10 mouse cellular contexts compared by ENCODE assay signal in the genomic region with DNA sequence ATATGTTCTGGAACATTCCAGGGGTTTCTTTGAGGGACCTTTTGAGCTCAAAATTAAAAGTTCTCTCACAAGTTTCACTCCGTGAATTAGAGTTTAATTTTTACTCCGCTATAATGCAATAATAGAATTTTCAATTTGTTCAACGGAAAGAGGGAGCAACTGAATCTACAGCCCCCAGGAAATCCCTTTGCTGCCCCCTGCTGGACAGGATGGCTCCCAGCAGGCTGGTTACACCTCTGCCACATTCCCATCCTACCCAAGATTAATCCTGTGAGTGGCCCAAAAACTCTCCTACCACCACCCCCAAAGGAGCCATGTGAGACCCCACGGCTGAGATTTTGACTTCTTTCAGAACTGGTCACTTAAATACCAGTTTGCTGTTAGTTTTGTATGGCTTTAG.
A peak's percentile ranks its signal among the peaks of the same experiment; 100 is the strongest.
DNase-seq lines count a peak whose midpoint lies in the region; ATAC-seq and TF ChIP-seq lines count a peak whose summit lies in the region.
"Had no signal": no experiment of that assay in that cellular context is flagged by ENCODE, and none has a peak within 500 bp of the region (broad histone marks: within the 10 kb centered on the region; RNA-seq: fewer than 3 reads in every experiment).

No protein-coding gene starts in this region.

- no peaks in the 10 kb centered on the region for H3K79me2 ChIP-seq in heart, adult 2 months (replicated peaks; ENCODE audit: control insufficient read depth, insufficient read depth, low read length)

- H3K9ac ChIP-seq in heart, adult 2 months (ENCODE audit: low read depth, low read length): no peak overlapping the region
- no peak overlapping the region for H3K9ac ChIP-seq in heart, embryonic 12.5 days
- H3K9ac ChIP-seq in forebrain, embryonic 13.5 days: no peak overlapping the region
- H3K9ac ChIP-seq: embryonic facial prominence, embryonic 12.5 days; neural tube, embryonic 12.5 days had no signal

- TF ChIP-seq CTCF in heart, adult 2 months (IDR thresholded peaks at IDR 0.05): peak; percentile 79

- no peak for TF ChIP-seq EP300 in heart, adult 2 months (IDR thresholded peaks at IDR 0.05; ENCODE audit: insufficient read depth, low read depth, low read length)

- intact Hi-C loops in heart, adult 2 months (cut with DNase I): loop anchor here (1.0 kb wide), 1 partner anchor 474 kb away; no protein-coding TSS in a partner anchor

- H3K36me3 ChIP-seq in heart, adult 2 months (ENCODE audit: control insufficient read depth, insufficient read depth, low read length): no peaks in the 10 kb centered on the region
- peaks cover 12% of the 10 kb centered on the region; the same call in 1 of the 2 replicates for H3K36me3 ChIP-seq in heart, embryonic 12.5 days
- H3K36me3 ChIP-seq in forebrain, embryonic 13.5 days (ENCODE audit: poor library complexity, severe bottlenecking): peaks cover 17% of the 10 kb centered on the region

- H3K4me1 ChIP-seq in heart, adult 2 months (ENCODE audit: control insufficient read depth, insufficient read depth, low read length): no peaks in the 10 kb centered on the region
- no peaks in the 10 kb centered on the region for H3K4me1 ChIP-seq in heart, embryonic 12.5 days (replicated peaks)
- H3K4me1 ChIP-seq in forebrain, embryonic 13.5 days: peaks cover 6% of the 10 kb centered on the region; the same call in 1 of the 2 replicates
- H3K4me1 ChIP-seq: embryonic facial prominence, embryonic 12.5 days; neural tube, embryonic 12.5 days had no signal

- no peak for TF ChIP-seq POLR2A in heart, adult 2 months (IDR thresholded peaks at IDR 0.05; ENCODE audit: insufficient read depth, low read depth, low read length)

- H3K9me3 ChIP-seq in heart, embryonic 12.5 days (replicated peaks): no peaks in the 10 kb centered on the region
- no peaks in the 10 kb centered on the region for H3K9me3 ChIP-seq in forebrain, embryonic 13.5 days (replicated peaks)
- H3K9me3 ChIP-seq: embryonic facial prominence, embryonic 12.5 days; neural tube, embryonic 12.5 days had no signal

- no peak overlapping the region for H3K27ac ChIP-seq in heart, adult 2 months
- no peak overlapping the region for H3K27ac ChIP-seq in heart, embryonic 12.5 days (ENCODE audit: poor library complexity, severe bottlenecking)
- no peak overlapping the region for H3K27ac ChIP-seq in forebrain, embryonic 13.5 days
- H3K27ac ChIP-seq: embryonic facial prominence, embryonic 12.5 days; neural tube, embryonic 12.5 days had no signal

- no peak overlapping the region for H3K4me2 ChIP-seq in heart, embryonic 12.5 days
- H3K4me2 ChIP-seq in forebrain, embryonic 13.5 days: no peak overlapping the region
- H3K4me2 ChIP-seq: embryonic facial prominence, embryonic 12.5 days; neural tube, embryonic 12.5 days had no signal

- no peak overlapping the region for H3K4me3 ChIP-seq in heart, adult 2 months
- no peak overlapping the region for H3K4me3 ChIP-seq in heart, embryonic 12.5 days
- no peak overlapping the region for H3K4me3 ChIP-seq in forebrain, embryonic 13.5 days
- H3K4me3 ChIP-seq: embryonic facial prominence, embryonic 12.5 days; neural tube, embryonic 12.5 days had no signal

- no peak for ATAC-seq in heart, embryonic 12.5 days (ENCODE audit: insufficient number of reproducible peaks, low FRiP score)
- ATAC-seq in forebrain, embryonic 13.5 days: no peak

- H3K27me3 ChIP-seq in heart, adult 2 months (ENCODE audit: control insufficient read depth, insufficient read depth, low read length): no peaks in the 10 kb centered on the region
- no peaks in the 10 kb centered on the region for H3K27me3 ChIP-seq in heart, embryonic 12.5 days (replicated peaks)
- H3K27me3 ChIP-seq in forebrain, embryonic 13.5 days: no peaks in the 10 kb centered on the region
- H3K27me3 ChIP-seq: embryonic facial prominence, embryonic 12.5 days; neural tube, embryonic 12.5 days had no signal

- 72% methylated on average over 4 of the region's 4 CpGs for WGBS in heart, adult 2 months
- 81% methylated on average over 4 of the region's 4 CpGs for WGBS in heart, embryonic 12.5 days
- 83% methylated on average over 4 of the region's 4 CpGs for WGBS in forebrain, embryonic 13.5 days

- peak in 1 of 2 experiments; percentile 37 for DNase-seq in heart, adult 2 months
- peak; percentile 35 for DNase-seq in retina, embryonic 14.5 days (ENCODE audit: low spot score)
- DNase-seq in retina, postnatal 1 day: no peak
- DNase-seq in adipocyte (ENCODE audit: low spot score): peak; percentile 14
- peak; percentile 66 for DNase-seq in kidney, postnatal 10 days
- peak; percentile 23 for DNase-seq in spleen, adult 12 weeks (ENCODE audit: low spot score)
